Mouse (Mus musculus): ENCODE measurements around the gene Apol7a. TPM values are rescaled to one million over a fixed set of nuclear protein-coding genes. Genes with fewer than 3 reads are reported as not detected.
"Not testable (repeated sequence)": the region's sequence is repeated elsewhere in the genome, so short reads cannot be mapped to it uniquely, and the experiment has no call there.

Apol7a gene
- polyA plus RNA-seq (2014; fragmentation: Nextera tagmentation; extraction: Ambion mirVana): 2.4 and 2.8 TPM in 2 replicates

DNA sequence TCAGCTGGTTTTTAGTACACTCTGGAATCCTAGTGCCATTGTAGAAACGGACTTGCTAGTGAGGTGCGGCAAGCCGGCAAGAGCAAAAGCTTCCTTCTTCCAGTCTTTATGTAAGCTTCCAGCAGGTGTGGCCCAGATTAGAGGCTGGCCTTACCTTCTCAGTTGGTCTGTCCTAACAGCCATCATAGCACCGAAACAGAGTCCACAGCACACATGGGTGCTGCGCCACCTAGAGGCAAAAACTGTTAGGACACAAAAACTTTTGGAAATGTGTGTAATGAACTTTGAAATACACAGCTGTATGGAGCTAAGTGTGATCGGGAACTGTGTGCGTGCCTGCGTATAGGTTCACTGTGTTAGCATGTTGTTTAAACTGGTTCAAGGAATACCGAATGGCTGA lies at the start of gene Apol7a:
Apol7a (minus strand) TSS at position 84 of the 400 bp plus-strand sequence.
- not testable (repeated sequence) for ATAC-seq (ENCODE audit: insufficient number of reproducible peaks, insufficient read depth, low FRiP score, low read depth); H3K27me3 ChIP-seq (ENCODE audit: control insufficient read depth, insufficient read depth, low read length); H3K9me3 ChIP-seq (ENCODE audit: control insufficient read depth, low read depth, low read length); H3K9ac ChIP-seq (replicated peaks; ENCODE audit: low read depth, low read length); H3K4me1 ChIP-seq (ENCODE audit: control insufficient read depth, insufficient read depth, low read length); H3K4me3 ChIP-seq (ENCODE audit: low read depth, low read length); H3K36me3 ChIP-seq (ENCODE audit: control insufficient read depth, insufficient read depth, low read length); H3K4me2 ChIP-seq (replicated peaks; ENCODE audit: low read depth, low read length)
- WGBS: 53% methylated on average over 9 of the region's 9 CpGs
- H3K27ac ChIP-seq (ENCODE audit: low read length): peak within 1 kb of the TSS; percentile 30; the same call in 1 of the 2 replicates

- not testable (repeated sequence) for H3K4me2 ChIP-seq (replicated peaks; ENCODE audit: low read depth, low read length); H3K27ac ChIP-seq (ENCODE audit: low read length); H3K27me3 ChIP-seq (ENCODE audit: control insufficient read depth, insufficient read depth, low read length); H3K36me3 ChIP-seq (ENCODE audit: control insufficient read depth, insufficient read depth, low read length); H3K9me3 ChIP-seq (ENCODE audit: control insufficient read depth, low read depth, low read length); ATAC-seq (ENCODE audit: insufficient number of reproducible peaks, insufficient read depth, low FRiP score, low read depth); H3K9ac ChIP-seq (replicated peaks; ENCODE audit: low read depth, low read length); H3K4me3 ChIP-seq (ENCODE audit: low read depth, low read length); H3K4me1 ChIP-seq (ENCODE audit: control insufficient read depth, insufficient read depth, low read length)
- 91% methylated on average over 2 of the region's 2 CpGs for WGBS
These were observed 48.5 kb upstream of the Apol7a start, which contains the start of gene Apol7b for GRCm38 (mm10) chr15:77447392-77447791. Apol7b (minus strand) TSS chr15:77447492.

DNA sequence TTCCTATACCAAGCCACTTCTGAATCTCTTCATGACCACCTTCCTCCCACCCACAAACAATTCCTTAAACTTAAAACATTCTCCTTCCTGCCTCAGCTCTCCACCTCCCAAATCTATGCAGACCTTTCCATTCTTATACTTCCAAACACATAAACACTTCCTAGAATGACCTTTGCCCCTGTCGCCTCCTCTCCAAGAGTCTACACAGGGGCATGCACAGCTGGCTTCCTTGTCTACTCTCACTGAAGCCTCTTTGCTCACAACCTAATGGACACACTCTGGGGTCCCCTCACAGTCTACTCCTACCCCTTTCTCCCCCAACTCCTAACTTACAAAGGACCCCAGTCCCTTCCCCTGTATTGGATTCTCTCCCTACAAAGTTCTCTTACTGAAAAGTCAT lies 46.8 kb upstream of the Apol7a start:
- H3K4me2 ChIP-seq (replicated peaks; ENCODE audit: low read depth, low read length); H3K9me3 ChIP-seq (ENCODE audit: control insufficient read depth, low read depth, low read length); H3K9ac ChIP-seq (replicated peaks; ENCODE audit: low read depth, low read length); H3K4me1 ChIP-seq (ENCODE audit: control insufficient read depth, insufficient read depth, low read length); H3K4me3 ChIP-seq (ENCODE audit: low read depth, low read length); H3K27ac ChIP-seq (ENCODE audit: low read length); H3K27me3 ChIP-seq (ENCODE audit: control insufficient read depth, insufficient read depth, low read length); ATAC-seq (ENCODE audit: insufficient number of reproducible peaks, insufficient read depth, low FRiP score, low read depth); H3K36me3 ChIP-seq (ENCODE audit: control insufficient read depth, insufficient read depth, low read length): not testable (repeated sequence)
- 58% methylated on average over 1 of the region's 1 CpGs for WGBS

GRCm38 (mm10) chr15:77444746-77445145 lies 45.8 kb upstream of the Apol7a start:
- H3K27me3 ChIP-seq (ENCODE audit: control insufficient read depth, insufficient read depth, low read length); H3K9me3 ChIP-seq (ENCODE audit: control insufficient read depth, low read depth, low read length); H3K9ac ChIP-seq (replicated peaks; ENCODE audit: low read depth, low read length); ATAC-seq (ENCODE audit: insufficient number of reproducible peaks, insufficient read depth, low FRiP score, low read depth); H3K4me3 ChIP-seq (ENCODE audit: low read depth, low read length); H3K36me3 ChIP-seq (ENCODE audit: control insufficient read depth, insufficient read depth, low read length); H3K4me1 ChIP-seq (ENCODE audit: control insufficient read depth, insufficient read depth, low read length); H3K4me2 ChIP-seq (replicated peaks; ENCODE audit: low read depth, low read length); H3K27ac ChIP-seq (ENCODE audit: low read length): not testable (repeated sequence)
- WGBS: 85% methylated on average over 8 of the region's 8 CpGs

GRCm38 (mm10) chr15:77428690-77429448 lies 30.0 kb upstream of the Apol7a start:
- not testable (repeated sequence) for H3K4me3 ChIP-seq (ENCODE audit: low read depth, low read length); H3K27ac ChIP-seq (ENCODE audit: low read length); H3K9me3 ChIP-seq (ENCODE audit: control insufficient read depth, low read depth, low read length); H3K4me1 ChIP-seq (ENCODE audit: control insufficient read depth, insufficient read depth, low read length); H3K4me2 ChIP-seq (replicated peaks; ENCODE audit: low read depth, low read length); ATAC-seq (ENCODE audit: insufficient number of reproducible peaks, insufficient read depth, low FRiP score, low read depth); H3K27me3 ChIP-seq (ENCODE audit: control insufficient read depth, insufficient read depth, low read length); H3K36me3 ChIP-seq (ENCODE audit: control insufficient read depth, insufficient read depth, low read length); H3K9ac ChIP-seq (replicated peaks; ENCODE audit: low read depth, low read length)
- WGBS: 45% methylated on average over 8 of the region's 10 CpGs

GRCm38 (mm10) chr15:77422925-77423324 lies 24.0 kb upstream of the Apol7a start:
- not testable (repeated sequence) for H3K9ac ChIP-seq (replicated peaks; ENCODE audit: low read depth, low read length); H3K27ac ChIP-seq (ENCODE audit: low read length); H3K9me3 ChIP-seq (ENCODE audit: control insufficient read depth, low read depth, low read length); H3K36me3 ChIP-seq (ENCODE audit: control insufficient read depth, insufficient read depth, low read length); H3K4me1 ChIP-seq (ENCODE audit: control insufficient read depth, insufficient read depth, low read length); H3K4me2 ChIP-seq (replicated peaks; ENCODE audit: low read depth, low read length); H3K27me3 ChIP-seq (ENCODE audit: control insufficient read depth, insufficient read depth, low read length); H3K4me3 ChIP-seq (ENCODE audit: low read depth, low read length); ATAC-seq (ENCODE audit: insufficient number of reproducible peaks, insufficient read depth, low FRiP score, low read depth)
- WGBS: 71% methylated on average over 3 of the region's 7 CpGs

DNA sequence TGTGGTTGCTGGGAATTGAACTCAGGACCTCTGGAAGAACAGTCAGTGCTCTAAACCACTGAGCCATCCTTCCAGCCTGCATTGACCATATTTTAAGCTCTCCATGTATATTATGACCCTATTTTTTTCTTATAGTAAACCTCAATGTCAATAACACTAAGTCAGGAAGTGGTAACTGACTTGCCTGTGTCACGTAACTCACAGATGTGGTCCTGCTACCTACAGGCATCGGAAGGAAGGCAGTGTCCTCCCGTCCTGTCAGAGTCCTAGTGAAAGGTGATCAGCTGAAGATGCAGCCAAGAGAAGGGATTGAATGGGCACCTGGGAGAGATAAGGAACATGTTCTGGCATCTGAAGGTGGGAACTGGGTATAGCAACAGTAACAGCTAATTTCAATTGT lies 20.7 kb upstream of the Apol7a start:
- not testable (repeated sequence) for H3K4me2 ChIP-seq (replicated peaks; ENCODE audit: low read depth, low read length); H3K9me3 ChIP-seq (ENCODE audit: control insufficient read depth, low read depth, low read length); ATAC-seq (ENCODE audit: insufficient number of reproducible peaks, insufficient read depth, low FRiP score, low read depth); H3K27me3 ChIP-seq (ENCODE audit: control insufficient read depth, insufficient read depth, low read length); H3K27ac ChIP-seq (ENCODE audit: low read length); H3K4me1 ChIP-seq (ENCODE audit: control insufficient read depth, insufficient read depth, low read length); H3K4me3 ChIP-seq (ENCODE audit: low read depth, low read length); H3K36me3 ChIP-seq (ENCODE audit: control insufficient read depth, insufficient read depth, low read length); H3K9ac ChIP-seq (replicated peaks; ENCODE audit: low read depth, low read length)
- WGBS: no CpG with 5 or more reads among the region's 3 CpGs

GRCm38 (mm10) chr15:77416655-77417333 lies 17.9 kb upstream of the Apol7a start:
- not testable (repeated sequence) for H3K9me3 ChIP-seq (ENCODE audit: control insufficient read depth, low read depth, low read length); H3K9ac ChIP-seq (replicated peaks; ENCODE audit: low read depth, low read length); ATAC-seq (ENCODE audit: insufficient number of reproducible peaks, insufficient read depth, low FRiP score, low read depth); H3K27ac ChIP-seq (ENCODE audit: low read length); H3K4me1 ChIP-seq (ENCODE audit: control insufficient read depth, insufficient read depth, low read length); H3K27me3 ChIP-seq (ENCODE audit: control insufficient read depth, insufficient read depth, low read length); H3K36me3 ChIP-seq (ENCODE audit: control insufficient read depth, insufficient read depth, low read length); H3K4me2 ChIP-seq (replicated peaks; ENCODE audit: low read depth, low read length); H3K4me3 ChIP-seq (ENCODE audit: low read depth, low read length)
- 30% methylated on average over 2 of the region's 10 CpGs for WGBS
